Mouse (Mus musculus) spleen, adult 2 months (tissue): Measurements from ENCODE around the gene Sidt2. TPM values are rescaled to one million over a fixed set of nuclear protein-coding genes. Genes with fewer than 3 reads are reported as not detected.

Experiments used
- DNase-seq, 2 experiments: peaks; one replicate each; pipeline versions ENCODE4 v3.0.0 to v3.0.0-alpha.2; 2012 to 2021; ENCODE audit warnings: low spot score in 2 of 2, low read depth in 1 of 2
- H3K27ac ChIP-seq: fragments of 200-500 bp; 2 replicates; pipeline ENCODE4 v1.5.1; 2012; ENCODE audit warnings: low read length, inconsistent platforms; ENCODE audit not compliant: insufficient read depth
- H3K27me3 ChIP-seq: fragments of 200-500 bp; 2 replicates; pipeline ENCODE4 v1.6.1; 2012; ENCODE audit warnings: mild to moderate bottlenecking, moderate library complexity, low read length, inconsistent platforms; ENCODE audit not compliant: control insufficient read depth, insufficient read depth
- H3K36me3 ChIP-seq: fragments of 200-500 bp; 2 replicates; pipeline ENCODE4 v1.6.1; 2012; ENCODE audit warnings: mild to moderate bottlenecking, low read length, inconsistent platforms; ENCODE audit not compliant: control insufficient read depth, insufficient read depth
- H3K4me1 ChIP-seq: fragments of 200-500 bp; 2 replicates; pipeline ENCODE4 v1.6.1; 2011; ENCODE audit warnings: inconsistent platforms; ENCODE audit not compliant: control insufficient read depth, insufficient read depth, insufficient read length
- H3K4me3 ChIP-seq: fragments of 200-500 bp; 2 replicates; pipeline ENCODE4 v1.5.1; 2011; ENCODE audit warnings: mild to moderate bottlenecking, inconsistent platforms; ENCODE audit not compliant: insufficient read depth, insufficient read length; ENCODE audit errors: extremely low read depth
- CTCF ChIP-seq: fragments of 200-500 bp; IDR thresholded peaks from 2 replicates; pipeline ENCODE4 v1.5.1; 2011; ENCODE audit warnings: mild to moderate bottlenecking, inconsistent platforms; ENCODE audit not compliant: insufficient read depth, insufficient read length, insufficient replicate concordance; ENCODE audit errors: extremely low read depth
- POLR2A ChIP-seq: fragments of 200-500 bp; IDR thresholded peaks from 2 replicates; pipeline ENCODE4 v1.6.1; 2011; ENCODE audit warnings: low read depth, low read length, inconsistent platforms
- whole genome bisulfite sequencing: fragments of 180-500 bp; shearing (Covaris S2); methylation state at CpG from one replicate; pipeline ENCODE4 v1.1.7; 2018; 5-methylcytosine and 5-hydroxymethylcytosine counted together
- polyA plus RNA-seq: library from polyadenylated mRNA; depleted of rRNA; stranded (reverse); fragments of >200 nt; gene quantifications from 2 replicates; pipeline ENCODE4 v1.2.3, GENCODE M21; 2012; rRNA removed

Gene Sidt2
- polyA plus RNA-seq, 1 experiment, result 583 TPM

- peaks cover 52% of the 10 kb centered on the region for H3K36me3 ChIP-seq
- H3K27ac ChIP-seq, result no peak overlapping the region
- no peak for DNase-seq
- no peaks in the 10 kb centered on the region for H3K4me1 ChIP-seq
- H3K27me3 ChIP-seq, result no peaks in the 10 kb centered on the region
- TF ChIP-seq CTCF (no peak), POLR2A (no peak)
- WGBS, result 91% methylated on average over 2 of the region's 2 CpGs
- no peak overlapping the region for H3K4me3 ChIP-seq
These were observed 39.4 kb downstream of the Sidt2 start for GRCm38 (mm10) chr9:45915659-45916058.

DNA sequence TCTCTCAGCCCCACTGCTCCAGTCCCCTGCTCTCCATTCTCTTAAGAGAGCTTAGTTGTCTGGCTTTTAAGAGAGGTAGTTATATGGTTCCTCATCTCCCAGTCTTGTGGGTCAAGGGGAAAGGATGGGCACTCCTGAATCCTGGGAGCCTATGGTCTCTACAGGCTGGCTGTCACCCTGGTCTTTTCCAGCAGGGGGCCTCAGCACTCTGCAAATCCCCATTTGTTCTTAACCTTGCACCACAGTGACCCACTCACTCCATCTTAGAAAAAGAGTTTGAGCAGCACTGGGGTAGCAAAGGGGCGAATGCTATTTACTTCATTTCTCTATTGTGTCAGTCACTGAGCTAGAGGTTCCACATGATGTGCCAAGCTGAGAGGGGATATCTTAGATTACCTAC lies 43.4 kb downstream of the Sidt2 start:
- Histone ChIP-seq H3K36me3 (peaks cover 44% of the 10 kb centered on the region), H3K4me3 (no peak overlapping the region), H3K27me3 (no peaks in the 10 kb centered on the region), H3K4me1 (peaks cover 5% of the 10 kb centered on the region), H3K27ac (no peak overlapping the region)
- TF ChIP-seq POLR2A, result no peak
- peak; percentile 57; the same call in 1 of the 2 replicates for TF ChIP-seq CTCF
- WGBS, result 66% methylated on average over 1 of the region's 1 CpGs
- peak in 1 of 2 experiments; percentile 51 for DNase-seq

GRCm38 (mm10) chr9:45910995-45911394 lies 44.1 kb downstream of the Sidt2 start:
- peaks cover 5% of the 10 kb centered on the region for H3K4me1 ChIP-seq
- no peak overlapping the region for H3K27ac ChIP-seq
- WGBS, result 89% methylated on average over 3 of the region's 3 CpGs
- DNase-seq, result no peak
- no peaks in the 10 kb centered on the region for H3K27me3 ChIP-seq
- H3K36me3 ChIP-seq, result peaks cover 44% of the 10 kb centered on the region
- TF ChIP-seq CTCF, result no peak
- no peak for TF ChIP-seq POLR2A
- H3K4me3 ChIP-seq, result no peak overlapping the region

- H3K27me3 ChIP-seq, result no peaks in the 10 kb centered on the region
- DNase-seq, result no peak
These were observed 48.0 kb downstream of the Sidt2 start for GRCm38 (mm10) chr9:45907078-45907428.

GRCm38 (mm10) chr9:45906355-45907077 lies 48.5 kb downstream of the Sidt2 start, which contains the start of the genes Pcsk7 and Rnf214:
Gene Pcsk7, plus strand, starts transcription at chr9:45906497.
Gene Rnf214, minus strand, starts transcription at chr9:45906911.
- peaks cover 18% of the 10 kb centered on the region for H3K36me3 ChIP-seq
- no peaks in the 10 kb centered on the region for H3K27me3 ChIP-seq
- H3K4me3 ChIP-seq, result peak within 1 kb of the TSS; percentile 93
- under 1% methylated on average over 79 of the region's 80 CpGs for WGBS
- TF ChIP-seq CTCF (peak; percentile 87), POLR2A (peak; percentile 55)
- DNase-seq, result peak; percentile 67 to 91
- H3K4me1 ChIP-seq, result peaks cover 5% of the 10 kb centered on the region
- H3K27ac ChIP-seq, result peak within 1 kb of the TSS; percentile 98

More at GRCm38 (mm10) chr9:45907078-45907428, 48.0 kb downstream of the Sidt2 start:
- Histone ChIP-seq H3K27ac (peak overlapping the region; percentile 98), H3K36me3 (peaks cover 19% of the 10 kb centered on the region), H3K4me1 (peaks cover 5% of the 10 kb centered on the region), H3K4me3 (peak overlapping the region; percentile 93)
- TF ChIP-seq POLR2A, result no peak
- WGBS, result 0% methylated on average over 19 of the region's 19 CpGs

DNA sequence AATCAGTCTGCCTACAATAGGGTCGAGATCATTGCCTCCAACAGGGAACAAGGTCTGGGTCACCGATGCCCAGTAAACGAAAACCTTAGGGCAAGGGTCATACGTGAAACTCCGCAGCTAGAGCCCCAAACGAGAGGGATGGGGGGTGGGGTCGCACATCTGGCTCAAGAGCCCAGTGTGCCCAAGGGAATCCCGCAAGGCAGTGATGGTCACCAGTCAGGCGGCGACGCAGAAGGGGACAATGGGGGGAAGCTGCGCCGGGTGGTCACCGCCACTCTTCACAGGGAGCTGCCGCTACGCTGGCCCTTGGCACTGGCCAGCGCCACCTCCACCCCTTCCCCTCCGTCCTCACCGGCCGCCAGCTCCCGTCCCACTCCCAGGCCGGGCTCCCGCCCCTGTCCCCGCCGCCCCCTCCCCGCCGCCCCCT lies 49.2 kb downstream of the Sidt2 start:
- Histone ChIP-seq H3K4me3 (peak overlapping the region; percentile 93), H3K27ac (peak overlapping the region; percentile 25), H3K36me3 (peaks cover 15% of the 10 kb centered on the region), H3K4me1 (peaks cover 5% of the 10 kb centered on the region), H3K27me3 (no peaks in the 10 kb centered on the region)
- 2% methylated on average over 19 of the region's 27 CpGs for WGBS
- DNase-seq, result no peak
- TF ChIP-seq CTCF (no peak), POLR2A (no peak)

DNA sequence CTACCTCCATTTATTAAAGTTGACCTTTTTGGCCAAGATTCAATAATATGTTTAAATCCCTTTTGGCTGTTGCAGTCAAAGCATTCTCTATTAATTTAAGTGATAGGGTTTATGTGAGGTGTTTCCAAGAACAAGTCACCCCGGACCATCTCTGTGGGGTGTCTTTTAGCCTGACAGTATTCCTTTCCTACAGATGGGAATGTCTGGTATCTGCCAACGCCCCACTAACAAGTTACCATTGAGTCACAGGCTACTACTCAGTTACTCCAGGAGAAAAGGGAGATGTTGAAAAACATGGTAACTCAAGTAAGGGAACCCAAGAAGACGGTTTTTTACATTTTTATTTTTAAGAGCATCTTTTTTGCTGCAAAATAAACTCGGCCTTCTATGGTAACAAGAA lies 49.9 kb downstream of the Sidt2 start:
- no peak for TF ChIP-seq CTCF
- no peak for TF ChIP-seq POLR2A
- WGBS, result 81% methylated on average over 4 of the region's 4 CpGs
- Histone ChIP-seq H3K27me3 (no peaks in the 10 kb centered on the region), H3K36me3 (peaks cover 10% of the 10 kb centered on the region), H3K4me3 (no peak overlapping the region), H3K27ac (no peak overlapping the region), H3K4me1 (peaks cover 5% of the 10 kb centered on the region)
- no peak for DNase-seq

- H3K36me3 ChIP-seq, result peaks cover 28% of the 10 kb centered on the region
These were observed 61.4 kb downstream of the Sidt2 start for GRCm38 (mm10) chr9:45893681-45894080.

More at GRCm38 (mm10) chr9:45893681-45894080, 61.4 kb downstream of the Sidt2 start:
- no peak overlapping the region for H3K4me3 ChIP-seq
- H3K27ac ChIP-seq, result no peak overlapping the region; the same call in 1 of the 2 replicates
- TF ChIP-seq POLR2A, result no peak
- TF ChIP-seq CTCF, result no peak
- no peak for DNase-seq
- H3K4me1 ChIP-seq, result no peaks in the 10 kb centered on the region
- H3K27me3 ChIP-seq, result no peaks in the 10 kb centered on the region

Other genes with a start within 250 kb of the Sidt2 start
- gene Cep164, start 126.6 kb downstream of the Sidt2 start, polyA plus RNA-seq, result 19.5 and 19.6 TPM in 2 replicates
- 6.9 and 8.1 TPM in 2 replicates for gene Bace1, start 116.7 kb downstream of the Sidt2 start, polyA plus RNA-seq
- gene Pcsk7, start 48.8 kb downstream of the Sidt2 start, polyA plus RNA-seq, result 23.8 and 28.9 TPM in 2 replicates
- 7.7 and 9.6 TPM in 2 replicates for gene Rnf214, start 48.3 kb downstream of the Sidt2 start, polyA plus RNA-seq
- gene Tagln, start 19.2 kb downstream of the Sidt2 start, polyA plus RNA-seq, result 103 and 140 TPM in 2 replicates
- 10.3 and 12.1 TPM in 2 replicates for gene Pafah1b2, start 57.4 kb upstream of the Sidt2 start, polyA plus RNA-seq
- 13.4 and 13.7 TPM in 2 replicates for gene Sik3, start 57.6 kb upstream of the Sidt2 start, polyA plus RNA-seq